Mouse (Mus musculus): ENCODE data around the gene Gpr82. TPM values are rescaled to one million over a fixed set of nuclear protein-coding genes. Genes with fewer than 3 reads are reported as not detected.

The Gpr82 gene
- polyA plus RNA-seq, 1 experiment from 2014 or later: 0.79 TPM

GRCm38 (mm10) chrX:13655906-13656305 is 5.3 kb upstream of the Gpr82 start:
- ATAC-seq (ENCODE audit: low FRiP score, low read depth): no peak
- Histone ChIP-seq H3K4me1 (no peaks in the 10 kb centered on the region), H3K4me3 (no peak overlapping the region), H3K27me3 (replicated peaks) (no peaks in the 10 kb centered on the region), H3K4me2 (replicated peaks) (no peak overlapping the region), H3K9ac (no peak overlapping the region), H3K9me3 (no peaks in the 10 kb centered on the region), H3K36me3 (no peaks in the 10 kb centered on the region), H3K27ac (no peak overlapping the region)
- WGBS: 94% methylated on average over 6 of the region's 6 CpGs

- Histone ChIP-seq H3K4me3 (no peak overlapping the region), H3K36me3 (no peaks in the 10 kb centered on the region), H3K4me1 (no peaks in the 10 kb centered on the region), H3K27me3 (replicated peaks) (no peaks in the 10 kb centered on the region), H3K9ac (no peak overlapping the region), H3K9me3 (no peaks in the 10 kb centered on the region), H3K27ac (no peak overlapping the region), H3K4me2 (replicated peaks) (no peak overlapping the region)
- no peak for ATAC-seq (ENCODE audit: low FRiP score, low read depth)
- 13% methylated on average over 1 of the region's 1 CpGs for WGBS
Measured at GRCm38 (mm10) chrX:13656721-13657120, 4.4 kb upstream of the Gpr82 start.

- WGBS: 82% methylated on average over 3 of the region's 3 CpGs
- Histone ChIP-seq H3K27me3 (replicated peaks) (no peaks in the 10 kb centered on the region), H3K4me2 (replicated peaks) (no peak overlapping the region), H3K36me3 (no peaks in the 10 kb centered on the region), H3K4me1 (no peaks in the 10 kb centered on the region), H3K9ac (no peak overlapping the region), H3K9me3 (no peaks in the 10 kb centered on the region), H3K27ac (no peak overlapping the region), H3K4me3 (no peak overlapping the region)
- no peak for ATAC-seq (ENCODE audit: low FRiP score, low read depth)
Measured at GRCm38 (mm10) chrX:13658616-13659140, 2.5 kb upstream of the Gpr82 start.

GRCm38 (mm10) chrX:13659201-13659890 is 1.8 kb upstream of the Gpr82 start:
- no peaks in the 10 kb centered on the region for H3K9me3 ChIP-seq
- no peaks in the 10 kb centered on the region for H3K27me3 ChIP-seq (replicated peaks)
- 81% methylated on average over 4 of the region's 4 CpGs for WGBS
- H3K4me2 ChIP-seq (replicated peaks): no peak overlapping the region
- no peaks in the 10 kb centered on the region for H3K4me1 ChIP-seq
- no peak for ATAC-seq (ENCODE audit: low FRiP score, low read depth)
- H3K36me3 ChIP-seq: no peaks in the 10 kb centered on the region
- H3K9ac ChIP-seq: no peak overlapping the region
- H3K27ac ChIP-seq: no peak overlapping the region
- H3K4me3 ChIP-seq: no peak overlapping the region

- Histone ChIP-seq H3K9me3 (no peaks in the 10 kb centered on the region), H3K4me1 (no peaks in the 10 kb centered on the region), H3K4me2 (replicated peaks) (no peak overlapping the region), H3K27ac (no peak overlapping the region), H3K4me3 (no peak overlapping the region), H3K27me3 (replicated peaks) (no peaks in the 10 kb centered on the region), H3K36me3 (no peaks in the 10 kb centered on the region), H3K9ac (no peak overlapping the region)
- no peak for ATAC-seq (ENCODE audit: low FRiP score, low read depth)
- WGBS: 84% methylated on average over 5 of the region's 5 CpGs
Measured at GRCm38 (mm10) chrX:13668867-13669266, 7.7 kb downstream of the Gpr82 start.

GRCm38 (mm10) chrX:13670342-13670741 is 9.2 kb downstream of the Gpr82 start:
- H3K4me1 ChIP-seq: no peaks in the 10 kb centered on the region
- 65% methylated on average over 3 of the region's 3 CpGs for WGBS
- H3K27me3 ChIP-seq (replicated peaks): no peaks in the 10 kb centered on the region
- no peaks in the 10 kb centered on the region for H3K9me3 ChIP-seq
- no peak overlapping the region for H3K4me3 ChIP-seq
- H3K27ac ChIP-seq: no peak overlapping the region
- H3K4me2 ChIP-seq (replicated peaks): no peak overlapping the region
- H3K36me3 ChIP-seq: no peaks in the 10 kb centered on the region
- no peak for ATAC-seq (ENCODE audit: low FRiP score, low read depth)
- H3K9ac ChIP-seq: no peak overlapping the region

GRCm38 (mm10) chrX:13673001-13673400 is 11.8 kb downstream of the Gpr82 start:
- Histone ChIP-seq H3K9me3 (no peaks in the 10 kb centered on the region), H3K9ac (no peak overlapping the region), H3K4me3 (no peak overlapping the region), H3K4me2 (replicated peaks) (no peak overlapping the region), H3K4me1 (no peaks in the 10 kb centered on the region), H3K27me3 (replicated peaks) (no peaks in the 10 kb centered on the region), H3K36me3 (no peaks in the 10 kb centered on the region), H3K27ac (no peak overlapping the region)
- WGBS: 85% methylated on average over 3 of the region's 3 CpGs
- ATAC-seq (ENCODE audit: low FRiP score, low read depth): no peak

- no peaks in the 10 kb centered on the region for H3K4me1 ChIP-seq
- H3K27me3 ChIP-seq (replicated peaks): no peaks in the 10 kb centered on the region
- H3K9me3 ChIP-seq: no peaks in the 10 kb centered on the region
- H3K36me3 ChIP-seq: no peaks in the 10 kb centered on the region
- WGBS: 89% methylated on average over 3 of the region's 3 CpGs
- no peak overlapping the region for H3K9ac ChIP-seq
- no peak for ATAC-seq (ENCODE audit: low FRiP score, low read depth)
- H3K27ac ChIP-seq: no peak overlapping the region
- no peak overlapping the region for H3K4me3 ChIP-seq
- H3K4me2 ChIP-seq (replicated peaks): no peak overlapping the region
Measured at GRCm38 (mm10) chrX:13681748-13682147, 20.6 kb downstream of the Gpr82 start.

GRCm38 (mm10) chrX:13686589-13686988 is 25.4 kb downstream of the Gpr82 start:
- Histone ChIP-seq H3K27me3 (replicated peaks) (no peaks in the 10 kb centered on the region), H3K9ac (no peak overlapping the region), H3K36me3 (no peaks in the 10 kb centered on the region), H3K4me1 (no peaks in the 10 kb centered on the region), H3K9me3 (no peaks in the 10 kb centered on the region), H3K4me2 (replicated peaks) (no peak overlapping the region), H3K27ac (no peak overlapping the region), H3K4me3 (no peak overlapping the region)
- 100% methylated on average over 1 of the region's 1 CpGs for WGBS
- ATAC-seq (ENCODE audit: low FRiP score, low read depth): no peak

GRCm38 (mm10) chrX:13688356-13688755 is 27.2 kb downstream of the Gpr82 start:
- 65% methylated on average over 2 of the region's 2 CpGs for WGBS
- no peak overlapping the region for H3K4me2 ChIP-seq (replicated peaks)
- no peaks in the 10 kb centered on the region for H3K27me3 ChIP-seq (replicated peaks)
- ATAC-seq (ENCODE audit: low FRiP score, low read depth): no peak
- no peaks in the 10 kb centered on the region for H3K36me3 ChIP-seq
- no peak overlapping the region for H3K9ac ChIP-seq
- no peaks in the 10 kb centered on the region for H3K9me3 ChIP-seq
- H3K27ac ChIP-seq: no peak overlapping the region
- no peaks in the 10 kb centered on the region for H3K4me1 ChIP-seq
- no peak overlapping the region for H3K4me3 ChIP-seq

GRCm38 (mm10) chrX:13691865-13692264 is 30.7 kb downstream of the Gpr82 start:
- Histone ChIP-seq H3K9ac (no peak overlapping the region), H3K4me2 (replicated peaks) (no peak overlapping the region), H3K4me1 (no peaks in the 10 kb centered on the region), H3K27ac (no peak overlapping the region), H3K4me3 (no peak overlapping the region), H3K27me3 (replicated peaks) (no peaks in the 10 kb centered on the region), H3K9me3 (no peaks in the 10 kb centered on the region), H3K36me3 (no peaks in the 10 kb centered on the region)
- 89% methylated on average over 4 of the region's 4 CpGs for WGBS
- no peak for ATAC-seq (ENCODE audit: low FRiP score, low read depth)

- Histone ChIP-seq H3K4me1 (no peaks in the 10 kb centered on the region), H3K36me3 (no peaks in the 10 kb centered on the region), H3K9me3 (no peaks in the 10 kb centered on the region), H3K9ac (no peak overlapping the region), H3K27me3 (replicated peaks) (no peaks in the 10 kb centered on the region), H3K4me3 (no peak overlapping the region), H3K4me2 (replicated peaks) (no peak overlapping the region), H3K27ac (no peak overlapping the region)
- no peak for ATAC-seq (ENCODE audit: low FRiP score, low read depth)
- 90% methylated on average over 3 of the region's 3 CpGs for WGBS
Measured at GRCm38 (mm10) chrX:13700681-13701080, 39.5 kb downstream of the Gpr82 start.

GRCm38 (mm10) chrX:13705051-13705450 is 43.9 kb downstream of the Gpr82 start:
- Histone ChIP-seq H3K4me3 (no peak overlapping the region), H3K4me2 (replicated peaks) (no peak overlapping the region), H3K9ac (no peak overlapping the region), H3K27ac (no peak overlapping the region), H3K9me3 (no peaks in the 10 kb centered on the region), H3K27me3 (replicated peaks) (no peaks in the 10 kb centered on the region), H3K4me1 (no peaks in the 10 kb centered on the region), H3K36me3 (no peaks in the 10 kb centered on the region)
- ATAC-seq (ENCODE audit: low FRiP score, low read depth): no peak
- WGBS: 61% methylated on average over 2 of the region's 2 CpGs
